Mouse (Mus musculus): ENCODE data around the gene B3glct.

GRCm38 (mm10) chr5:149713170-149713774 is 35.2 kb downstream of the B3glct start:
- no peak for TF ChIP-seq GATA1 (IDR thresholded peaks at IDR 0.05; ENCODE audit: low read length)
- TF ChIP-seq TAL1 (IDR thresholded peaks at IDR 0.05; ENCODE audit: low read length) = no peak
